Mouse (Mus musculus): ENCODE data around the gene Tmem229b.

- peak; percentile 87 for TF ChIP-seq CTCF (IDR thresholded peaks at IDR 0.05; ENCODE audit: low read depth)
- TF ChIP-seq EP300 (optimal IDR thresholded peaks at IDR 0.05): no peak
Observed at GRCm38 (mm10) chr12:79022882-79023281, 15.5 kb upstream of the Tmem229b start.

All from stomach, postnatal 0 days (tissue).